8 mouse cellular contexts compared by ENCODE assay signal in the genomic region with DNA sequence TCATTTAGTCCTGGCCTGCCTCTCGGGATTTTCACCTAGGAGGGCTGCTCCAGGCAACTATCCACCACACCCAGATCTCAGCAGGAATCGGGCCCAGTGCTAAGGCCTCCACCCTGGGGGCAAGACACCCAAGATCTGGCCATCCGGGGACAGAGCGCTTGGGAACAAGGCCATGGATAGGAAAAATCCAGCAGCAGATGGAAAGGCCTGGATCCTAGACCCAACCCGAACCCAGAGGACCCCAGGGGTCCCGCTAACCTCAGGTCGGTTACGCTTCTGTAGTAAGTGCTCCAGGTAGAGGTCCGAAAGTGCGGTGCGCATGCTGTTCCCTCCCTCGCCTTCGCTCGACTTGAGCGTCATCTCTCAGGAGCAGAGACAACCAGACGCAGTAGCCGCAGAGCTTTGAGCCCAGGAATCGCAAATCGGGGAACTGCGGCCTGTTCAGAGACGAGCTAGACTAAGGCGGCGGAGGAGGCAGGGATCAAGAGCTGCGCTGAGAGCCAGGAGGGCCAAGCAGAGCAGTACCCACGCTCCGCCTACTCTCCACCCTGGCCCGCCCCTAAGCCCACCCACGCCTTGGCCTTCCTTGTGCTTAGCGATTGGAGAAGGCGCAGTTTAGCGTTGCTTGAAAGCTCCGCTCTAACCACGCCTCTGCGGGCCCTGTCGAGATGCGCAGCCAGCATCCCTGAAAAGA. TPM values are rescaled to one million over a fixed set of nuclear protein-coding genes. Genes with fewer than 3 reads are reported as not detected.
A peak's percentile ranks its signal among the peaks of the same experiment; 100 is the strongest.
DNase-seq lines count a peak whose midpoint lies in the region; ATAC-seq and TF ChIP-seq lines count a peak whose summit lies in the region.

Gene Mpp1, minus strand, starts transcription at position 550 of the 694 bp plus-strand sequence.

- H3K4me3 ChIP-seq in bone marrow, adult 2 months (replicated peaks; ENCODE audit: control insufficient read depth, low read depth, low read length), result peak within 1 kb of the TSS; percentile 84
- H3K4me3 ChIP-seq in embryonic facial prominence, embryonic 15.5 days (replicated peaks), result peak within 1 kb of the TSS; percentile 53
- peak within 1 kb of the TSS; percentile 50 for H3K4me3 ChIP-seq in limb, embryonic 14.5 days (replicated peaks; ENCODE audit: low read length)
- peak within 1 kb of the TSS; percentile 46 for H3K4me3 ChIP-seq in midbrain, postnatal 0 days (ENCODE audit: low read depth, low read length)

- peak; percentile 96 for ATAC-seq in embryonic facial prominence, embryonic 15.5 days (ENCODE audit: insufficient number of reproducible peaks, low FRiP score, low TSS enrichment, low read depth)
- peak; percentile 99 for ATAC-seq in limb, embryonic 14.5 days (ENCODE audit: low FRiP score, low read depth)
- ATAC-seq in midbrain, postnatal 0 days (ENCODE audit: low FRiP score), result peak; percentile 96

- no peaks in the 10 kb centered on the region for H3K9me3 ChIP-seq in embryonic facial prominence, embryonic 15.5 days (replicated peaks)
- no peaks in the 10 kb centered on the region for H3K9me3 ChIP-seq in limb, embryonic 14.5 days (ENCODE audit: control insufficient read depth, low read length)
- no peaks in the 10 kb centered on the region for H3K9me3 ChIP-seq in midbrain, postnatal 0 days (ENCODE audit: low read length)

- WGBS in bone marrow, adult 2 months, result 16% methylated on average over 36 of the region's 36 CpGs
- WGBS in embryonic facial prominence, embryonic 15.5 days, result 15% methylated on average over 36 of the region's 36 CpGs
- 22% methylated on average over 35 of the region's 36 CpGs for WGBS in limb, embryonic 14.5 days
- 22% methylated on average over 36 of the region's 36 CpGs for WGBS in midbrain, postnatal 0 days

- DNase-seq in 3T3-L1 (ENCODE audit: low read depth, low spot score), result peak; percentile 93
- DNase-seq in heart, adult 8-10 months (ENCODE audit: low spot score), result peak; percentile 85
- peak; percentile 86 for DNase-seq in kidney, adult 9 months
- peak; percentile 90 for DNase-seq in limb, embryonic 14.5 days (ENCODE audit: low spot score)
- peak; percentile 85 for DNase-seq in midbrain, postnatal 0 days (ENCODE audit: low spot score)
- DNase-seq in spleen, postnatal 14 days (ENCODE audit: low spot score in 2 of 2), result peak; percentile 62 to 67

- H3K4me1 ChIP-seq in bone marrow, adult 2 months (ENCODE audit: control insufficient read depth, insufficient read depth, low read length), result no peaks in the 10 kb centered on the region; the same call in 1 of the 2 replicates
- no peaks in the 10 kb centered on the region for H3K4me1 ChIP-seq in embryonic facial prominence, embryonic 15.5 days
- H3K4me1 ChIP-seq in limb, embryonic 14.5 days (ENCODE audit: control insufficient read depth, insufficient read depth, low read length), result no peaks in the 10 kb centered on the region
- H3K4me1 ChIP-seq in midbrain, postnatal 0 days (ENCODE audit: insufficient read depth, low read length), result no peaks in the 10 kb centered on the region

- H3K9ac ChIP-seq in embryonic facial prominence, embryonic 15.5 days, result peak within 1 kb of the TSS; percentile 41
- peak within 1 kb of the TSS; percentile 69 for H3K9ac ChIP-seq in limb, embryonic 14.5 days (ENCODE audit: low read depth, low read length, severe bottlenecking)
- H3K9ac ChIP-seq in midbrain, postnatal 0 days (replicated peaks; ENCODE audit: low read length, poor library complexity, severe bottlenecking), result peak within 1 kb of the TSS; percentile 62

- no peaks in the 10 kb centered on the region for H3K27me3 ChIP-seq in embryonic facial prominence, embryonic 15.5 days
- H3K27me3 ChIP-seq in limb, embryonic 14.5 days (ENCODE audit: control insufficient read depth, insufficient read depth, low read length), result no peaks in the 10 kb centered on the region
- H3K27me3 ChIP-seq in midbrain, postnatal 0 days (ENCODE audit: insufficient read depth, low read length), result no peaks in the 10 kb centered on the region

- peak; percentile 89; the same call in 1 of the 2 replicates for TF ChIP-seq POLR2A in bone marrow, adult 2 months (IDR thresholded peaks at IDR 0.05; ENCODE audit: borderline replicate concordance, control insufficient read depth, low read depth, low read length)
- TF ChIP-seq POLR2A in limb, embryonic 14.5 days (IDR thresholded peaks at IDR 0.05; ENCODE audit: borderline replicate concordance, extremely low read depth, insufficient read depth, insufficient read length), result no peak

- peak within 1 kb of the TSS; percentile 45 for H3K4me2 ChIP-seq in embryonic facial prominence, embryonic 15.5 days (replicated peaks)
- H3K4me2 ChIP-seq in limb, embryonic 14.5 days (replicated peaks; ENCODE audit: low read depth, low read length, severe bottlenecking), result peak within 1 kb of the TSS; percentile 46
- H3K4me2 ChIP-seq in midbrain, postnatal 0 days (ENCODE audit: low read depth, low read length, poor library complexity, severe bottlenecking), result peak within 1 kb of the TSS; percentile 56

- no peak for TF ChIP-seq CTCF in bone marrow, adult 2 months (IDR thresholded peaks at IDR 0.05; ENCODE audit: control insufficient read depth, insufficient read depth, low read length)
- no peak for TF ChIP-seq CTCF in midbrain, postnatal 0 days (IDR thresholded peaks at IDR 0.05)

- peak within 1 kb of the TSS; percentile 58 for H3K27ac ChIP-seq in bone marrow, adult 2 months (ENCODE audit: control insufficient read depth, insufficient read depth, low read depth, low read length, poor library complexity)
- H3K27ac ChIP-seq in embryonic facial prominence, embryonic 15.5 days (replicated peaks), result peak within 1 kb of the TSS; percentile 71
- H3K27ac ChIP-seq in limb, embryonic 14.5 days (replicated peaks; ENCODE audit: low read depth, low read length), result peak within 1 kb of the TSS; percentile 76
- peak within 1 kb of the TSS; percentile 32; the same call in 1 of the 2 replicates for H3K27ac ChIP-seq in midbrain, postnatal 0 days (ENCODE audit: low read depth, low read length)

- H3K36me3 ChIP-seq in embryonic facial prominence, embryonic 15.5 days, result no peaks in the 10 kb centered on the region
- H3K36me3 ChIP-seq in limb, embryonic 14.5 days (ENCODE audit: control insufficient read depth, insufficient read depth, low read length), result no peaks in the 10 kb centered on the region
- H3K36me3 ChIP-seq in midbrain, postnatal 0 days (ENCODE audit: insufficient read depth, low read length), result no peaks in the 10 kb centered on the region

RNA-seq across cellular contexts. Expression of gene Mpp1, which starts in this region (rescaled TPM):
- polyA plus RNA-seq in bone marrow, adult 2 months (2011; ENCODE audit: insufficient read depth, insufficient read length, low replicate concordance, missing spikeins), result 64.2 and 105 TPM in 2 replicates
- polyA plus RNA-seq in embryonic facial prominence, embryonic 15.5 days (2015; fragmentation: Nextera tagmentation; extraction: Ambion mirVana), result 56.7 and 57.1 TPM in 2 replicates
- total RNA-seq in heart, adult 8-10 months (2022), result 10 to 100 TPM in 3 of 4 experiments, 1 to 10 TPM in 1; 8.0 to 12.3 (median 11.9) TPM
- polyA plus RNA-seq in limb, embryonic 14.5 days (2012; rRNA removed), result 34.3 and 44.5 TPM in 2 replicates
- polyA plus RNA-seq in limb, embryonic 14.5 days (2014; fragmentation: Nextera tagmentation; extraction: Ambion mirVana), result 48.2 and 49.5 TPM in 2 replicates
- 13.0 and 14.2 TPM in 2 replicates for total RNA-seq in midbrain, postnatal 0 days (2014; rRNA removed)
- polyA plus RNA-seq in midbrain, postnatal 0 days (2015; fragmentation: Nextera tagmentation; extraction: Ambion mirVana), result 18.6 and 19.8 TPM in 2 replicates

Comparison
In these comparisons a context has a peak if more than half of its experiments do, and no peak if none do; other contexts are left out.
1. Peak in every context shown above with its lines: DNase-seq, ATAC-seq, H3K4me3 ChIP-seq and H3K27ac ChIP-seq.